Mouse (Mus musculus): ENCODE data around the gene Psmb8. TPM values are rescaled to one million over a fixed set of nuclear protein-coding genes. Genes with fewer than 3 reads are reported as not detected.

The Psmb8 gene
- total and polyA plus RNA-seq, 2 experiments, result 80.3 to 101 TPM

GRCm38 (mm10) chr17:34200772-34201505 lies 3.4 kb downstream of the Psmb8 start:
- Histone ChIP-seq H3K27me3 (ENCODE audit: control insufficient read depth, insufficient read depth, low read length) (no peaks in the 10 kb centered on the region), H3K79me2 (ENCODE audit: control insufficient read depth, insufficient read depth, low read length) (no peaks in the 10 kb centered on the region), H3K4me1 (ENCODE audit: control insufficient read depth, insufficient read depth, low read length) (peaks cover 6% of the 10 kb centered on the region; the same call in 1 of the 2 replicates), H3K36me3 (ENCODE audit: control insufficient read depth, insufficient read depth, low read length) (peaks cover 2% of the 10 kb centered on the region; the same call in 1 of the 2 replicates), H3K4me3 (ENCODE audit: insufficient read depth, low read depth, low read length) (no peak overlapping the region), H3K9ac (ENCODE audit: low read depth, low read length) (no peak overlapping the region), H3K27ac (replicated peaks; ENCODE audit: insufficient read depth, low read depth, low read length) (no peak overlapping the region)
- no peak for TF ChIP-seq POLR2A (IDR thresholded peaks at IDR 0.05; ENCODE audit: extremely low read depth, insufficient read depth, low read length)
- TF ChIP-seq CTCF (IDR thresholded peaks at IDR 0.05; ENCODE audit: low read depth, low read length), result no peak
- 91% methylated on average over 16 of the region's 16 CpGs for WGBS
- no peak for DNase-seq (ENCODE audit: extremely low read depth, low read depth, low spot score)

- peaks cover 6% of the 10 kb centered on the region; the same call in 1 of the 2 replicates for H3K4me1 ChIP-seq (ENCODE audit: control insufficient read depth, insufficient read depth, low read length)
- no peaks in the 10 kb centered on the region for H3K27me3 ChIP-seq (ENCODE audit: control insufficient read depth, insufficient read depth, low read length)
- TF ChIP-seq POLR2A (IDR thresholded peaks at IDR 0.05; ENCODE audit: extremely low read depth, insufficient read depth, low read length) (no peak), CTCF (IDR thresholded peaks at IDR 0.05; ENCODE audit: low read depth, low read length) (no peak)
- H3K79me2 ChIP-seq (ENCODE audit: control insufficient read depth, insufficient read depth, low read length), result no peaks in the 10 kb centered on the region
- DNase-seq (ENCODE audit: extremely low read depth, low read depth, low spot score), result no peak
- no peak overlapping the region for H3K9ac ChIP-seq (ENCODE audit: low read depth, low read length)
- 92% methylated on average over 7 of the region's 7 CpGs for WGBS
- peaks cover 2% of the 10 kb centered on the region; the same call in 1 of the 2 replicates for H3K36me3 ChIP-seq (ENCODE audit: control insufficient read depth, insufficient read depth, low read length)
- no peak overlapping the region for H3K4me3 ChIP-seq (ENCODE audit: insufficient read depth, low read depth, low read length)
- H3K27ac ChIP-seq (replicated peaks; ENCODE audit: insufficient read depth, low read depth, low read length), result no peak overlapping the region
These were observed 4.1 kb downstream of the Psmb8 start for GRCm38 (mm10) chr17:34201506-34202055.

GRCm38 (mm10) chr17:34202760-34203442 lies 5.4 kb downstream of the Psmb8 start:
- 90% methylated on average over 4 of the region's 4 CpGs for WGBS
- Histone ChIP-seq H3K27ac (replicated peaks; ENCODE audit: insufficient read depth, low read depth, low read length) (no peak overlapping the region), H3K9ac (ENCODE audit: low read depth, low read length) (no peak overlapping the region), H3K79me2 (ENCODE audit: control insufficient read depth, insufficient read depth, low read length) (no peaks in the 10 kb centered on the region), H3K4me1 (ENCODE audit: control insufficient read depth, insufficient read depth, low read length) (peaks cover 6% of the 10 kb centered on the region; the same call in 1 of the 2 replicates), H3K4me3 (ENCODE audit: insufficient read depth, low read depth, low read length) (no peak overlapping the region), H3K27me3 (ENCODE audit: control insufficient read depth, insufficient read depth, low read length) (no peaks in the 10 kb centered on the region), H3K36me3 (ENCODE audit: control insufficient read depth, insufficient read depth, low read length) (peaks cover 2% of the 10 kb centered on the region; the same call in 1 of the 2 replicates)
- no peak for DNase-seq (ENCODE audit: extremely low read depth, low read depth, low spot score)
- no peak for TF ChIP-seq POLR2A (IDR thresholded peaks at IDR 0.05; ENCODE audit: extremely low read depth, insufficient read depth, low read length)
- TF ChIP-seq CTCF (IDR thresholded peaks at IDR 0.05; ENCODE audit: low read depth, low read length), result no peak

GRCm38 (mm10) chr17:34203444-34203843 lies 5.9 kb downstream of the Psmb8 start, which contains the start of gene Tap2:
Gene Tap2, plus strand, starts transcription at chr17:34203527.
- TF ChIP-seq CTCF (IDR thresholded peaks at IDR 0.05; ENCODE audit: low read depth, low read length) (no peak), POLR2A (IDR thresholded peaks at IDR 0.05; ENCODE audit: extremely low read depth, insufficient read depth, low read length) (no peak)
- Histone ChIP-seq H3K4me1 (ENCODE audit: control insufficient read depth, insufficient read depth, low read length) (peaks cover 6% of the 10 kb centered on the region; the same call in 1 of the 2 replicates), H3K27ac (replicated peaks; ENCODE audit: insufficient read depth, low read depth, low read length) (no peak within 1 kb of the TSS), H3K79me2 (ENCODE audit: control insufficient read depth, insufficient read depth, low read length) (no peaks in the 10 kb centered on the region), H3K27me3 (ENCODE audit: control insufficient read depth, insufficient read depth, low read length) (no peaks in the 10 kb centered on the region), H3K9ac (ENCODE audit: low read depth, low read length) (peak within 1 kb of the TSS; percentile 90), H3K4me3 (ENCODE audit: insufficient read depth, low read depth, low read length) (peak within 1 kb of the TSS; percentile 95), H3K36me3 (ENCODE audit: control insufficient read depth, insufficient read depth, low read length) (peaks cover 2% of the 10 kb centered on the region; the same call in 1 of the 2 replicates)
- DNase-seq (ENCODE audit: extremely low read depth, low read depth, low spot score), result no peak
- WGBS, result 85% methylated on average over 5 of the region's 5 CpGs

- H3K4me3 ChIP-seq (ENCODE audit: insufficient read depth, low read depth, low read length), result peak overlapping the region; percentile 95
- H3K27me3 ChIP-seq (ENCODE audit: control insufficient read depth, insufficient read depth, low read length), result no peaks in the 10 kb centered on the region
- peaks cover 6% of the 10 kb centered on the region; the same call in 1 of the 2 replicates for H3K4me1 ChIP-seq (ENCODE audit: control insufficient read depth, insufficient read depth, low read length)
- H3K79me2 ChIP-seq (ENCODE audit: control insufficient read depth, insufficient read depth, low read length), result no peaks in the 10 kb centered on the region
- TF ChIP-seq POLR2A (IDR thresholded peaks at IDR 0.05; ENCODE audit: extremely low read depth, insufficient read depth, low read length), result no peak
- peak; percentile 88 for TF ChIP-seq CTCF (IDR thresholded peaks at IDR 0.05; ENCODE audit: low read depth, low read length)
- peak; percentile 46 for DNase-seq (ENCODE audit: extremely low read depth, low read depth, low spot score)
- WGBS, result under 1% methylated on average over 44 of the region's 44 CpGs
- H3K27ac ChIP-seq (replicated peaks; ENCODE audit: insufficient read depth, low read depth, low read length), result peak overlapping the region; percentile 21; the same call in 1 of the 2 replicates
- peaks cover 2% of the 10 kb centered on the region; the same call in 1 of the 2 replicates for H3K36me3 ChIP-seq (ENCODE audit: control insufficient read depth, insufficient read depth, low read length)
- peak overlapping the region; percentile 90 for H3K9ac ChIP-seq (ENCODE audit: low read depth, low read length)
These were observed 6.9 kb downstream of the Psmb8 start for GRCm38 (mm10) chr17:34204303-34205010.
